Mouse (Mus musculus): ENCODE data around the gene 9630041A04Rik. TPM values are rescaled to one million over a fixed set of nuclear protein-coding genes. Genes with fewer than 3 reads are reported as not detected.

9630041A04Rik gene
- polyA plus RNA-seq, 1 experiment from 2014 or later = not detected

- ATAC-seq (ENCODE audit: low FRiP score, low TSS enrichment) = no peak
- Histone ChIP-seq H3K9me3 (ENCODE audit: control insufficient read depth, low read length) (no peaks in the 10 kb centered on the region), H3K4me3 (ENCODE audit: low read depth, low read length) (no peak overlapping the region), H3K4me2 (replicated peaks; ENCODE audit: low read depth) (no peak overlapping the region), H3K9ac (ENCODE audit: low read length) (no peak overlapping the region), H3K27ac (replicated peaks) (no peak overlapping the region), H3K36me3 (ENCODE audit: control insufficient read depth, insufficient read depth, low read length) (no peaks in the 10 kb centered on the region), H3K4me1 (replicated peaks; ENCODE audit: control insufficient read depth, insufficient read depth) (no peaks in the 10 kb centered on the region), H3K27me3 (ENCODE audit: control insufficient read depth, insufficient read depth, low read length) (no peaks in the 10 kb centered on the region)
- TF ChIP-seq CTCF (IDR thresholded peaks at IDR 0.05; ENCODE audit: low read depth) = no peak
- TF ChIP-seq EP300 (optimal IDR thresholded peaks at IDR 0.05) = no peak
- no peak for DNase-seq (ENCODE audit: low spot score)
- 63% methylated on average over 11 of the region's 11 CpGs for WGBS
Observed at GRCm38 (mm10) chr9:101877109-101877987, 15.7 kb downstream of the 9630041A04Rik start.

DNA sequence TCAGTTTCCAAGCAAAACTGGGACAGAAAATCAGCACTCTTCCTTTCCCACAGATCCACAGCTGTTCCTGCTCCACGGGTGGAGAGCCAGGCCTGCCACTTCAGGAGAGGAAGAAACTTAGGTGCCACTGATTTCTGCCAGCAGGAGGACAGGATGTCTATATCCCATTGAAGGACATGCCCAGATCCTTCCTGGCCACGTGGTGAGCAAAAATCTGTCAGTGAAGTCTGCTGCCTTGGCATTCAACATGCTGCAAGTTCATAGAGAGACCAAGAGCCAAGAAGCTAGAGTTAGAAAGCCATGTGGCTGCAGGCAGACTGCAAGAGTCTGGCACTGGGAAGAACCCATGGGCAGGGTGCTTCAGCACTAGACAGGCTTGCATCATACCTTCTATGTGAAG, 21.7 kb downstream of the 9630041A04Rik start:
- H3K27me3 ChIP-seq (ENCODE audit: control insufficient read depth, insufficient read depth, low read length) = no peaks in the 10 kb centered on the region
- H3K9me3 ChIP-seq (ENCODE audit: control insufficient read depth, low read length) = no peaks in the 10 kb centered on the region
- H3K27ac ChIP-seq (replicated peaks) = no peak overlapping the region
- H3K4me3 ChIP-seq (ENCODE audit: low read depth, low read length) = no peak overlapping the region
- H3K4me1 ChIP-seq (replicated peaks; ENCODE audit: control insufficient read depth, insufficient read depth) = no peaks in the 10 kb centered on the region
- H3K9ac ChIP-seq (ENCODE audit: low read length) = no peak overlapping the region
- 74% methylated on average over 2 of the region's 2 CpGs for WGBS
- no peak overlapping the region for H3K4me2 ChIP-seq (replicated peaks; ENCODE audit: low read depth)
- ATAC-seq (ENCODE audit: low FRiP score, low TSS enrichment) (no peak), DNase-seq (ENCODE audit: low spot score) (no peak)
- no peaks in the 10 kb centered on the region for H3K36me3 ChIP-seq (ENCODE audit: control insufficient read depth, insufficient read depth, low read length)
- TF ChIP-seq EP300 (optimal IDR thresholded peaks at IDR 0.05) (no peak), CTCF (IDR thresholded peaks at IDR 0.05; ENCODE audit: low read depth) (no peak)

DNA sequence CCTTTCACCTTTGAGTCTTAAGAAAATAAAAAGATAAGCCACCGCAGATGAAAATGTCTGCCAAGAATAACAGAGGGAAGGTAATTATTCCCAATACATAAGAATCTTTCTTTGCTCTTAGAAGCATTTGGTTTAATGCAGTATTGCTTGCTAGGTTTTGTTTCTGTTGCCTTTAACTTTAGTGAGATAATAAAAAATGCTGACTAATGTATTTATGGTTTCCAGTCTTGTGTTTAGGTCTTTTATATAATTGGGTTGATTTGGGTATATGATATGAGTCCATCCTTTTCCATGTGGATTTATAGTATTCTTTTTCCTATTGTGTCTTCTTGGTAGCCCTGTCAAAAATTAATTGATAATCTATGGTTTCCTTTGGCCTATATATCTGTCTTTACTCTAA, 36.2 kb downstream of the 9630041A04Rik start:
- TF ChIP-seq EP300 (optimal IDR thresholded peaks at IDR 0.05) (no peak), CTCF (IDR thresholded peaks at IDR 0.05; ENCODE audit: low read depth) (no peak)
- no peak overlapping the region for H3K4me2 ChIP-seq (replicated peaks; ENCODE audit: low read depth)
- no peak for DNase-seq (ENCODE audit: low spot score)
- no peak overlapping the region for H3K4me3 ChIP-seq (ENCODE audit: low read depth, low read length)
- H3K27ac ChIP-seq (replicated peaks) = no peak overlapping the region
- no peaks in the 10 kb centered on the region for H3K27me3 ChIP-seq (ENCODE audit: control insufficient read depth, insufficient read depth, low read length)
- no peak overlapping the region for H3K9ac ChIP-seq (ENCODE audit: low read length)
- H3K36me3 ChIP-seq (ENCODE audit: control insufficient read depth, insufficient read depth, low read length) = no peaks in the 10 kb centered on the region
- H3K9me3 ChIP-seq (ENCODE audit: control insufficient read depth, low read length) = no peaks in the 10 kb centered on the region
- WGBS = 83% methylated on average over 1 of the region's 1 CpGs
- no peaks in the 10 kb centered on the region for H3K4me1 ChIP-seq (replicated peaks; ENCODE audit: control insufficient read depth, insufficient read depth)
- no peak for ATAC-seq (ENCODE audit: low FRiP score, low TSS enrichment)

- Histone ChIP-seq H3K4me3 (ENCODE audit: low read depth, low read length) (no peak overlapping the region), H3K9ac (ENCODE audit: low read length) (no peak overlapping the region), H3K36me3 (ENCODE audit: control insufficient read depth, insufficient read depth, low read length) (no peaks in the 10 kb centered on the region), H3K27ac (replicated peaks) (no peak overlapping the region), H3K4me2 (replicated peaks; ENCODE audit: low read depth) (no peak overlapping the region), H3K4me1 (replicated peaks; ENCODE audit: control insufficient read depth, insufficient read depth) (no peaks in the 10 kb centered on the region), H3K9me3 (ENCODE audit: control insufficient read depth, low read length) (no peaks in the 10 kb centered on the region), H3K27me3 (ENCODE audit: control insufficient read depth, insufficient read depth, low read length) (no peaks in the 10 kb centered on the region)
- 70% methylated on average over 3 of the region's 3 CpGs for WGBS
- ATAC-seq (ENCODE audit: low FRiP score, low TSS enrichment) = no peak
- no peak for DNase-seq (ENCODE audit: low spot score)
- TF ChIP-seq EP300 (optimal IDR thresholded peaks at IDR 0.05) (no peak), CTCF (IDR thresholded peaks at IDR 0.05; ENCODE audit: low read depth) (no peak)
Observed at GRCm38 (mm10) chr9:101903406-101903805, 41.8 kb downstream of the 9630041A04Rik start.

- Histone ChIP-seq H3K4me3 (ENCODE audit: low read depth, low read length) (no peak overlapping the region), H3K27ac (replicated peaks) (no peak overlapping the region), H3K4me1 (replicated peaks; ENCODE audit: control insufficient read depth, insufficient read depth) (no peaks in the 10 kb centered on the region), H3K9ac (ENCODE audit: low read length) (no peak overlapping the region), H3K4me2 (replicated peaks; ENCODE audit: low read depth) (no peak overlapping the region), H3K36me3 (ENCODE audit: control insufficient read depth, insufficient read depth, low read length) (no peaks in the 10 kb centered on the region), H3K27me3 (ENCODE audit: control insufficient read depth, insufficient read depth, low read length) (no peaks in the 10 kb centered on the region), H3K9me3 (ENCODE audit: control insufficient read depth, low read length) (no peaks in the 10 kb centered on the region)
- ATAC-seq (ENCODE audit: low FRiP score, low TSS enrichment) (no peak), DNase-seq (ENCODE audit: low spot score) (no peak)
- 44% methylated on average over 6 of the region's 6 CpGs for WGBS
- TF ChIP-seq CTCF (IDR thresholded peaks at IDR 0.05; ENCODE audit: low read depth) (no peak), EP300 (optimal IDR thresholded peaks at IDR 0.05) (no peak)
Observed at GRCm38 (mm10) chr9:101907747-101908255, 46.2 kb downstream of the 9630041A04Rik start.

- no peak overlapping the region for H3K27ac ChIP-seq (replicated peaks)
- no peaks in the 10 kb centered on the region for H3K4me1 ChIP-seq (replicated peaks; ENCODE audit: control insufficient read depth, insufficient read depth)
- ATAC-seq (ENCODE audit: low FRiP score, low TSS enrichment) = no peak
- H3K4me2 ChIP-seq (replicated peaks; ENCODE audit: low read depth) = no peak overlapping the region
- H3K27me3 ChIP-seq (ENCODE audit: control insufficient read depth, insufficient read depth, low read length) = no peaks in the 10 kb centered on the region
- WGBS = 51% methylated on average over 5 of the region's 5 CpGs
- no peaks in the 10 kb centered on the region for H3K9me3 ChIP-seq (ENCODE audit: control insufficient read depth, low read length)
- H3K36me3 ChIP-seq (ENCODE audit: control insufficient read depth, insufficient read depth, low read length) = no peaks in the 10 kb centered on the region
- TF ChIP-seq EP300 (optimal IDR thresholded peaks at IDR 0.05) (no peak), CTCF (IDR thresholded peaks at IDR 0.05; ENCODE audit: low read depth) (no peak)
- H3K9ac ChIP-seq (ENCODE audit: low read length) = no peak overlapping the region
- no peak overlapping the region for H3K4me3 ChIP-seq (ENCODE audit: low read depth, low read length)
- DNase-seq (ENCODE audit: low spot score) = no peak
Observed at GRCm38 (mm10) chr9:101908849-101909248, 47.2 kb downstream of the 9630041A04Rik start.
